Mouse (Mus musculus) hindbrain, embryonic 12.5 days (tissue): ENCODE data around the gene Srp68. TPM values are rescaled to one million over a fixed set of nuclear protein-coding genes. Genes with fewer than 3 reads are reported as not detected.
A peak's percentile ranks its signal among the peaks of the same experiment; 100 is the strongest.

Experiments used
- ATAC-seq: fragments of 200-750 bp; cut with Nextera tagmentation; 2 replicates; pipeline ENCODE4 v1.8.0; 2017; ENCODE audit warnings: moderate TSS enrichment; ENCODE audit not compliant: low FRiP score
- H3K27ac ChIP-seq: fragments of 300-500 bp; sonication (generic); 2 replicates; pipeline ENCODE4 v1.5.1; 2016; ENCODE audit warnings: mild to moderate bottlenecking
- H3K27me3 ChIP-seq: fragments of 300-500 bp; sonication (generic); 2 replicates; pipeline ENCODE4 v1.6.1; 2016; ENCODE audit warnings: mild to moderate bottlenecking
- H3K36me3 ChIP-seq: fragments of 300-500 bp; sonication (generic); 2 replicates; pipeline ENCODE4 v1.6.1; 2016; ENCODE audit warnings: mild to moderate bottlenecking
- H3K4me1 ChIP-seq: fragments of 300-500 bp; sonication (generic); 2 replicates; pipeline ENCODE4 v1.6.1; 2016
- H3K4me2 ChIP-seq: fragments of 300-500 bp; sonication (generic); replicated peaks from 2 replicates; pipeline ENCODE4 v1.6.1; 2016; ENCODE audit warnings: mild to moderate bottlenecking
- H3K4me3 ChIP-seq: fragments of 300-500 bp; sonication (generic); 2 replicates; pipeline ENCODE4 v1.5.1; 2016; ENCODE audit warnings: mild to moderate bottlenecking
- H3K9ac ChIP-seq: fragments of 300-500 bp; sonication (generic); 2 replicates; pipeline ENCODE4 v1.6.1; 2016; ENCODE audit warnings: mild to moderate bottlenecking, moderate library complexity
- H3K9me3 ChIP-seq: fragments of 300-500 bp; sonication (generic); replicated peaks from 2 replicates; pipeline ENCODE4 v1.6.1; 2016; ENCODE audit warnings: mild to moderate bottlenecking
- WGBS: fragments of 180-500 bp; shearing (Covaris S2); methylation state at CpG from one replicate; pipeline ENCODE4 v1.1.7; 2016; 5-methylcytosine and 5-hydroxymethylcytosine counted together
- polyA plus RNA-seq: library from polyadenylated mRNA; unstranded; fragments of >200 nt; fragmentation: Nextera tagmentation; extraction: Ambion mirVana; gene quantifications from 2 replicates; pipeline ENCODE4 v1.2.1, GENCODE M21; 2016

The Srp68 gene
- polyA plus RNA-seq, 1 experiment from 2014 or later: 88.0 TPM

- Histone ChIP-seq H3K4me2 (no peak overlapping the region), H3K9ac (no peak overlapping the region), H3K4me1 (peaks cover 3% of the 10 kb centered on the region), H3K4me3 (no peak overlapping the region), H3K27ac (no peak overlapping the region), H3K9me3 (no peaks in the 10 kb centered on the region), H3K27me3 (no peaks in the 10 kb centered on the region), H3K36me3 (peaks cover 12% of the 10 kb centered on the region; the same call in 1 of the 2 replicates)
- ATAC-seq: no peak
- 96% methylated on average over 13 of the region's 13 CpGs for WGBS
Observed at GRCm38 (mm10) chr11:116213877-116214510, 60.0 kb downstream of the Srp68 start.

- Histone ChIP-seq H3K36me3 (peaks cover 12% of the 10 kb centered on the region; the same call in 1 of the 2 replicates), H3K9ac (no peak overlapping the region), H3K4me1 (no peaks in the 10 kb centered on the region), H3K4me3 (no peak overlapping the region), H3K27me3 (no peaks in the 10 kb centered on the region), H3K4me2 (no peak overlapping the region), H3K9me3 (no peaks in the 10 kb centered on the region), H3K27ac (no peak overlapping the region)
- no peak for ATAC-seq
- 93% methylated on average over 6 of the region's 6 CpGs for WGBS
Observed at GRCm38 (mm10) chr11:116212847-116213246, 61.2 kb downstream of the Srp68 start.

GRCm38 (mm10) chr11:116210696-116211095 lies 63.3 kb downstream of the Srp68 start:
- Histone ChIP-seq H3K4me1 (no peaks in the 10 kb centered on the region), H3K4me3 (no peak overlapping the region), H3K36me3 (peaks cover 30% of the 10 kb centered on the region), H3K4me2 (no peak overlapping the region), H3K27ac (no peak overlapping the region), H3K9me3 (no peaks in the 10 kb centered on the region), H3K27me3 (no peaks in the 10 kb centered on the region), H3K9ac (no peak overlapping the region)
- ATAC-seq: no peak
- 76% methylated on average over 5 of the region's 5 CpGs for WGBS

DNA sequence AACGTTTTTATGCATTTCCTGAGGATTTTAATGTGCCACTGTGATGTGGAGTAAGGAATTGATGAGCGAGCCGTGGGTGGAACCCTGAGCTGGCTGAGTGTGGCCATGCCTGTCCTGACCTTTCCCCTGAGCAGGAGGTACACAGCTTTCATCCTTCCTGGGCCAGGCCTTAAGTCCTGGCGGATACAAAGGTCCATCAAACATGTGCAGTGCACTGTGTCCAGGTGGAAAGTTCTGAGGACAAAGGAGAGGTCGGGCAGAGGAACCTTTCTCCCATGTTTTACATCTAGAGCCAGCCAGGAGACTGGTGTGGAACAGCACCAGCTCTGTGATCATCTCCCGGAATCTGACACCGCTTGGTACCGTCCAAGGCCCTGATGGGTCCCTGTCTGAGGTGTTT lies 64.8 kb downstream of the Srp68 start:
- WGBS: 86% methylated on average over 8 of the region's 8 CpGs

DNA sequence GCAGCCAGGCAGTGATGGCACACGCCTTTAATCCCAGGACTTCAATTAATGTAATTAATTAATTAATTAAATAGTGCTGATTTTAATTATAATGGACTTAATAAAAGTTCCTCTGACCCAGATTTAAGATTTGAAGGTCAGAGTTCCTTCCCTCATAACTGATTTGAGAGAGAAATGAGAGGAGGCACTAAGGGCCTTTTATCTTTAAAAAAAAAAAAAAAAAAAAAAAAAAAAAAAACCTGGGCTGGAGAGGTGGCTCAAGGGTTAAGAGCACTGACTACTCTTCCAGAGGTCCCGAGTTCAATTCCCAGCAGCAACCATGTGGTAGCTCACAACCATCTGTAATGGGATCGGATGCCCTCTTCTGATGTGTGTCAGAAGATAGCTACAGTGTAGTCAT lies 65.4 kb downstream of the Srp68 start:
- Histone ChIP-seq H3K4me3 (no peak overlapping the region), H3K27ac (no peak overlapping the region), H3K4me1 (no peaks in the 10 kb centered on the region), H3K4me2 (no peak overlapping the region), H3K36me3 (peaks cover 27% of the 10 kb centered on the region), H3K9me3 (no peaks in the 10 kb centered on the region), H3K9ac (no peak overlapping the region), H3K27me3 (no peaks in the 10 kb centered on the region)
- no peak for ATAC-seq
- 93% methylated on average over 3 of the region's 3 CpGs for WGBS

More for the DNA sequence above, 64.8 kb downstream of the Srp68 start:
- no peaks in the 10 kb centered on the region for H3K9me3 ChIP-seq
- H3K4me1 ChIP-seq: no peaks in the 10 kb centered on the region
- no peak overlapping the region for H3K4me2 ChIP-seq
- H3K27me3 ChIP-seq: no peaks in the 10 kb centered on the region
- H3K4me3 ChIP-seq: no peak overlapping the region
- no peak overlapping the region for H3K27ac ChIP-seq
- peaks cover 27% of the 10 kb centered on the region for H3K36me3 ChIP-seq
- no peak overlapping the region for H3K9ac ChIP-seq
- no peak for ATAC-seq

DNA sequence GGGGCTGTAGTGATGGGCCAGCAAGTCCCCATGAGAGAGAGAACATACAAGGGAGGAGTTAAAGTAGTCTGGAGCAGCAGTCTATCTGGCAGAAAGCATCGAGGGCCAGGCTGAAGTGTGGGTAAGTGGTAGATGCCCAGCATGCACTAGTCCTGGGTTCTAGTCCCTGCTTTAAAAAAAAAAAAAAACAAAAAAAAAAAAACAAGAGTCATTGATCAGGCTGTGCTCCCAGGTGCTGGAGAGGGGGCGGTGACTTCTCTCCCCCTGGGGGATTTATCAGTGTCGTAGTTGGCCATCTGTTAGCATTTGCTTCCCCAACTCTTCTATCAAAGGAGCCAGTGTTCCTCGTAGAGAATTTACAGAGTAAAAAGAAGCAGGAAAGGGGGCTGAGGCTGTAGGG lies 67.3 kb downstream of the Srp68 start:
- Histone ChIP-seq H3K9ac (no peak overlapping the region), H3K27me3 (no peaks in the 10 kb centered on the region), H3K4me1 (no peaks in the 10 kb centered on the region), H3K36me3 (peaks cover 24% of the 10 kb centered on the region), H3K4me2 (no peak overlapping the region), H3K9me3 (no peaks in the 10 kb centered on the region), H3K27ac (no peak overlapping the region), H3K4me3 (no peak overlapping the region)
- no peak for ATAC-seq
- 70% methylated on average over 4 of the region's 4 CpGs for WGBS

DNA sequence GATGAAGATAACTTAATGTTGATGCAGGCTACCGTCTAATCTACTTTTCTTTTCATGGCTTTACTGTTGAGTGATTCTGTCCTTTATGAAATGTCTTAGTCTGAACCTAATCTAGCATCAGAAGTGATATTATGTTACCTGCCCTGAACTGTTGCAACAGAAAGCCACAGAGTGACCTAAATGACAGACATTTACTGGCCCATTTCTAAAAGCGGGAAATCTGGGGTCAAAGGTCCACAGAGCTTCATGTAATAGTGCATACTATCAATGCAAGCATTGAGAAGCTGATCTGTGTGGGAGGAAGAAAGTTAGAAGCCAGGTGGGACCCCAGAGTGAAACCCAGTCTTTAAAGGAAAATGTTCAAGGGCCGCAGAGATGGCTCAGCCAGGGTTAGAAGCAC lies 70.9 kb downstream of the Srp68 start:
- H3K36me3 ChIP-seq: peaks cover 21% of the 10 kb centered on the region
- no peak overlapping the region for H3K27ac ChIP-seq
- peaks cover 4% of the 10 kb centered on the region for H3K4me1 ChIP-seq
- H3K4me3 ChIP-seq: no peak overlapping the region
- H3K9ac ChIP-seq: no peak overlapping the region
- no peak overlapping the region for H3K4me2 ChIP-seq
- H3K9me3 ChIP-seq: no peaks in the 10 kb centered on the region
- ATAC-seq: no peak
- H3K27me3 ChIP-seq: no peaks in the 10 kb centered on the region
- 87% methylated on average over 3 of the region's 3 CpGs for WGBS

GRCm38 (mm10) chr11:116201151-116201550 lies 72.9 kb downstream of the Srp68 start:
- Histone ChIP-seq H3K27me3 (no peaks in the 10 kb centered on the region), H3K4me1 (peaks cover 12% of the 10 kb centered on the region), H3K4me3 (no peak overlapping the region), H3K9ac (no peak overlapping the region), H3K4me2 (no peak overlapping the region), H3K27ac (no peak overlapping the region), H3K9me3 (no peaks in the 10 kb centered on the region), H3K36me3 (peaks cover 8% of the 10 kb centered on the region)
- no peak for ATAC-seq
- 96% methylated on average over 2 of the region's 2 CpGs for WGBS

DNA sequence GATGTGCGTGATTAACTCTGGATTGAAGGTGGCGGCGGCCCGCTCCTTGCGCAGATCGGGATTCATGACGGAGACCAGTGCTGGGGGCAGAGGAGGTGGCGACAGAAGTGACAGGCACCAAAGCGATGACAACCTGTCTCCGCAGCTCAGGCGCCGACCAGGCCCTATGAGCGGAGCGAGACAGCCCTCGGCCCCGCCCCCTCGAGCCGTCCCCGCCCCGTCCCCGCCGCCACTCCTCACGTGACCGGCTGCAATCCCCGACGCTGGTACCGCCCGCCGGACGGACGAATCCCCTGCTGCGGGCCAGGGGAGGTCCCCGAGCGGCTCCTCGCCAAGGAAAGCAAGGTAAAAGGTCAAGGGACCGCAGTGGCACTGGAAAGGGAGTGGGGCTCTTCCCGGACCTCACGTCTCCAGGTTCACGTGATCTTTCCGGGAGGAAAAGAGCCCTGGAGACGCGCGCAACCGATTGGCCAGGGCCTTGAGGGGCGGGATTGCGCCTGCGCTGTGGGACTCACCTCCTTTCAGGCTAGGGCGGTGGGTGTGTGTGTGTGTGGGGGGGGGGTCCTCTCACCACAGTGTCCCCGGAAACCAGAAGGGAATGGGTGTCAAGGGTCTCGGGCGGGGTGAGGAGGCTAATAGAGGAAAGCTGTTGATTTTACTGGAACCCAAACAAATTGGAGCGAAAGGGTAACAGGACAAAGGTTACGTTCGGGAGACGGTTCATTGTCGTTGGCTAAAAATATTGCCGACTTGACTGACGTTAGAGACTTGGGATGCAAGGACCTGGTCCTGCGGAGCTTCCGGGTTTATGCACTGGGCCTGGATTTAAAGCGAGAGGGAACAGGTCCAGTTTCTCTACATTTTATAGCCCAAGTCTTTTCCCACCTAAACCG lies 75.1 kb downstream of the Srp68 start, which contains the start of the genes Ten1 and Acox1:
Gene Ten1, plus strand, starts transcription at position 217 of the 893 bp plus-strand sequence.
Gene Acox1, minus strand, starts transcription at position 407 of the 893 bp plus-strand sequence.
- Histone ChIP-seq H3K4me1 (peaks cover 20% of the 10 kb centered on the region), H3K4me2 (peak within 1 kb of the TSS; percentile 72), H3K4me3 (peak within 1 kb of the TSS; percentile 80), H3K36me3 (no peaks in the 10 kb centered on the region), H3K9me3 (no peaks in the 10 kb centered on the region), H3K27me3 (no peaks in the 10 kb centered on the region), H3K27ac (peak within 1 kb of the TSS; percentile 97), H3K9ac (peak within 1 kb of the TSS; percentile 86)
- under 1% methylated on average over 56 of the region's 62 CpGs for WGBS
- peak; percentile 99 for ATAC-seq

DNA sequence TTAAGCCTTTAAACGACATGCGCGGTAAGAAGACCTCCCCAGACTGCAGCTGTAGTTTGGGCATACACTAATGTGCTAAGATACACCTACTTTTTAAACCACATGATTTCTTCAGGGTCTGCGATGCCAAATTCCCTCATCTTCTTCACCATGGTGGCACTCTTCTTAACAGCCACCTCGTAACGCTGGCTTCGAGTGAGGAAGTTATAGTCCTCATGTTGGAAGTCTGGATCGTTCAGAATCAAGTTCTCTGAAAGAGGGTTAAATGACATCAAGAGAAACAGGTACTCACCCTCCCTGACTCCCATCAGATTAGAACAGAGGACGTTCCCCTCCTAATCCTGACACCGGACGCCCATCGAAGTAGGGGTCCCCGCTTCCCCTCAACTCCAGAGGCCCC lies 75.9 kb downstream of the Srp68 start:
- Histone ChIP-seq H3K36me3 (no peaks in the 10 kb centered on the region), H3K4me1 (peaks cover 20% of the 10 kb centered on the region), H3K9ac (peak overlapping the region; percentile 86), H3K27ac (peak overlapping the region; percentile 97), H3K9me3 (no peaks in the 10 kb centered on the region), H3K27me3 (no peaks in the 10 kb centered on the region), H3K4me3 (peak overlapping the region; percentile 80), H3K4me2 (peak overlapping the region; percentile 72)
- ATAC-seq: no peak; the same call in 1 of the 2 replicates
- 25% methylated on average over 13 of the region's 13 CpGs for WGBS

- no peaks in the 10 kb centered on the region for H3K27me3 ChIP-seq
- H3K9ac ChIP-seq: no peak overlapping the region
- no peaks in the 10 kb centered on the region for H3K36me3 ChIP-seq
- H3K4me1 ChIP-seq: peaks cover 20% of the 10 kb centered on the region
- no peak overlapping the region for H3K27ac ChIP-seq
- H3K4me2 ChIP-seq: peak overlapping the region; percentile 72
- no peak overlapping the region for H3K4me3 ChIP-seq
- WGBS: 91% methylated on average over 6 of the region's 6 CpGs
- no peak for ATAC-seq
- H3K9me3 ChIP-seq: no peaks in the 10 kb centered on the region
Observed at GRCm38 (mm10) chr11:116197584-116197906, 76.5 kb downstream of the Srp68 start.

DNA sequence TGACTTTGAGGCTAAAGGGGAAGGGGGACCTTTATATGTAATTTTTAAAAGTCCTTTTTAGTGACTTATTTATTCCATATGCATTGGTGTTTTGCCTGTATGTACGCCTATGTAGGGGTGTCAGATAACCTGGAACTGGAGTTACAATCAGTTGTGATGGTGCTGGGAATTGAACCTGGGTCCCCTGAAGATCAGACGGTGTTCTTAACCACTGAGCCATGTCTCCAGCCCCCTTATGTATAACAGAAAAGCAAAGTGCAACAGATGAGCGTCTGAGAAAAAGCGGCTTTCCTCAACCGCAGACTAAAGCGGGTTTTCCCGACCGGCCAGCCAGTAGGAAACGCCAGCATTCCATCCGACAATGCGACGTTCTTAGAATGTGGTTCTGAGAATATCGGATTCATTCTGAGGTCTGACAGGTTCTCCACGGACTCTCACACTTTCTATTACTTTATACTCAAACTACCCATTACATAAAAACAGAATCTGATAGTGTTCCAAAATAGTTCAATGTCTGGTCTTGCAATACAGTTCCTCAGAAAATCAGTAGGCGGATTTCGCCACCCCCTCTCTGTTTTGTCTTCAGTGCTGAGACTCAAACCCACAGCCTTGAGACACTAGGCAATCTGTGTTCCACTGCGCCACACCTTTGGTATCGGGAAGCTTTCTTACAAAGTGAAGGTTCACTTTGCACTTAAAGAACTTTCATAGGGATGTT lies 77.0 kb downstream of the Srp68 start:
- Histone ChIP-seq H3K27ac (no peak overlapping the region), H3K9ac (no peak overlapping the region), H3K9me3 (no peaks in the 10 kb centered on the region), H3K4me2 (peak overlapping the region; percentile 72; the same call in 1 of the 2 replicates), H3K27me3 (no peaks in the 10 kb centered on the region), H3K36me3 (no peaks in the 10 kb centered on the region), H3K4me3 (no peak overlapping the region), H3K4me1 (peaks cover 20% of the 10 kb centered on the region)
- 94% methylated on average over 18 of the region's 18 CpGs for WGBS
- no peak for ATAC-seq
